Mouse (Mus musculus): ENCODE results near the gene Trim50.

- TF ChIP-seq CTCF (IDR thresholded peaks at IDR 0.05; ENCODE audit: borderline replicate concordance, insufficient read depth, low read depth, low read length) (no peak), POLR2A (IDR thresholded peaks at IDR 0.05; ENCODE audit: borderline replicate concordance, insufficient read depth, low read length) (no peak)
Measured at GRCm38 (mm10) chr5:135351606-135352005, 1.5 kb upstream of the Trim50 start.

Measured in cerebellum, adult 2 months (tissue).